Mouse (Mus musculus): ENCODE measurements around the gene Gm17018. TPM values are rescaled to one million over a fixed set of nuclear protein-coding genes. Genes with fewer than 3 reads are reported as not detected.

Gene Gm17018
- polyA plus RNA-seq, 1 experiment from 2014 or later: 51.4 TPM

GRCm38 (mm10) chr19:45578976-45579375 lies 18.6 kb downstream of the Gm17018 start:
- H3K4me2 ChIP-seq (replicated peaks; ENCODE audit: low read depth, low read length): no peak overlapping the region
- ATAC-seq (ENCODE audit: low FRiP score, low TSS enrichment): no peak
- H3K4me3 ChIP-seq (ENCODE audit: low read length): no peak overlapping the region
- H3K36me3 ChIP-seq (ENCODE audit: control insufficient read depth, insufficient read depth, low read length): peaks cover 28% of the 10 kb centered on the region
- no peak overlapping the region for H3K9ac ChIP-seq (ENCODE audit: low read depth, low read length)
- peaks cover 24% of the 10 kb centered on the region for H3K4me1 ChIP-seq (ENCODE audit: control insufficient read depth, insufficient read depth, low read length)
- H3K27ac ChIP-seq (ENCODE audit: low read depth, low read length): no peak overlapping the region
- 0 out of 2 replicates have a peak, but pooled peaks cover 2% of the 10 kb centered on the region for H3K9me3 ChIP-seq (ENCODE audit: control insufficient read depth, low read length)
- WGBS: 87% methylated on average over 12 of the region's 12 CpGs
- H3K27me3 ChIP-seq (ENCODE audit: control insufficient read depth, insufficient read depth, low read length): no peaks in the 10 kb centered on the region

- H3K9me3 ChIP-seq (ENCODE audit: control insufficient read depth, low read length): 0 out of 2 replicates have a peak, but pooled peaks cover 2% of the 10 kb centered on the region
- H3K27ac ChIP-seq (ENCODE audit: low read depth, low read length): no peak overlapping the region
- peaks cover 28% of the 10 kb centered on the region for H3K36me3 ChIP-seq (ENCODE audit: control insufficient read depth, insufficient read depth, low read length)
- no peak overlapping the region for H3K4me2 ChIP-seq (replicated peaks; ENCODE audit: low read depth, low read length)
- H3K4me3 ChIP-seq (ENCODE audit: low read length): no peak overlapping the region
- H3K4me1 ChIP-seq (ENCODE audit: control insufficient read depth, insufficient read depth, low read length): peaks cover 24% of the 10 kb centered on the region
- H3K27me3 ChIP-seq (ENCODE audit: control insufficient read depth, insufficient read depth, low read length): no peaks in the 10 kb centered on the region
- ATAC-seq (ENCODE audit: low FRiP score, low TSS enrichment): no peak
- H3K9ac ChIP-seq (ENCODE audit: low read depth, low read length): no peak overlapping the region
- 87% methylated on average over 7 of the region's 7 CpGs for WGBS
Measured at GRCm38 (mm10) chr19:45579416-45579815, 19.0 kb downstream of the Gm17018 start.

- Histone ChIP-seq H3K36me3 (ENCODE audit: control insufficient read depth, insufficient read depth, low read length) (peaks cover 28% of the 10 kb centered on the region), H3K4me1 (ENCODE audit: control insufficient read depth, insufficient read depth, low read length) (peaks cover 18% of the 10 kb centered on the region), H3K9ac (ENCODE audit: low read depth, low read length) (no peak overlapping the region), H3K4me3 (ENCODE audit: low read length) (no peak overlapping the region), H3K27me3 (ENCODE audit: control insufficient read depth, insufficient read depth, low read length) (no peaks in the 10 kb centered on the region), H3K4me2 (replicated peaks; ENCODE audit: low read depth, low read length) (no peak overlapping the region), H3K27ac (ENCODE audit: low read depth, low read length) (no peak overlapping the region), H3K9me3 (ENCODE audit: control insufficient read depth, low read length) (0 out of 2 replicates have a peak, but pooled peaks cover 2% of the 10 kb centered on the region)
- no peak for ATAC-seq (ENCODE audit: low FRiP score, low TSS enrichment)
- 77% methylated on average over 12 of the region's 12 CpGs for WGBS
Measured at GRCm38 (mm10) chr19:45580235-45580634, 19.8 kb downstream of the Gm17018 start.

GRCm38 (mm10) chr19:45581257-45581656 lies 20.8 kb downstream of the Gm17018 start:
- H3K4me2 ChIP-seq (replicated peaks; ENCODE audit: low read depth, low read length): no peak overlapping the region
- no peak overlapping the region for H3K9ac ChIP-seq (ENCODE audit: low read depth, low read length)
- 0 out of 2 replicates have a peak, but pooled peaks cover 2% of the 10 kb centered on the region for H3K9me3 ChIP-seq (ENCODE audit: control insufficient read depth, low read length)
- no peaks in the 10 kb centered on the region for H3K27me3 ChIP-seq (ENCODE audit: control insufficient read depth, insufficient read depth, low read length)
- H3K4me3 ChIP-seq (ENCODE audit: low read length): no peak overlapping the region
- peaks cover 28% of the 10 kb centered on the region for H3K36me3 ChIP-seq (ENCODE audit: control insufficient read depth, insufficient read depth, low read length)
- WGBS: 64% methylated on average over 3 of the region's 3 CpGs
- H3K27ac ChIP-seq (ENCODE audit: low read depth, low read length): no peak overlapping the region
- peaks cover 8% of the 10 kb centered on the region for H3K4me1 ChIP-seq (ENCODE audit: control insufficient read depth, insufficient read depth, low read length)
- ATAC-seq (ENCODE audit: low FRiP score, low TSS enrichment): no peak; the same call in 1 of the 2 replicates

GRCm38 (mm10) chr19:45582161-45582560 lies 21.7 kb downstream of the Gm17018 start:
- 39% methylated on average over 8 of the region's 8 CpGs for WGBS
- Histone ChIP-seq H3K36me3 (ENCODE audit: control insufficient read depth, insufficient read depth, low read length) (peaks cover 23% of the 10 kb centered on the region), H3K4me1 (ENCODE audit: control insufficient read depth, insufficient read depth, low read length) (peaks cover 6% of the 10 kb centered on the region; the same call in 1 of the 2 replicates), H3K4me2 (replicated peaks; ENCODE audit: low read depth, low read length) (no peak overlapping the region), H3K9ac (ENCODE audit: low read depth, low read length) (no peak overlapping the region; the same call in 1 of the 2 replicates), H3K27me3 (ENCODE audit: control insufficient read depth, insufficient read depth, low read length) (no peaks in the 10 kb centered on the region), H3K4me3 (ENCODE audit: low read length) (no peak overlapping the region), H3K9me3 (ENCODE audit: control insufficient read depth, low read length) (0 out of 2 replicates have a peak, but pooled peaks cover 2% of the 10 kb centered on the region), H3K27ac (ENCODE audit: low read depth, low read length) (no peak overlapping the region)
- no peak for ATAC-seq (ENCODE audit: low FRiP score, low TSS enrichment)

- Histone ChIP-seq H3K9me3 (ENCODE audit: control insufficient read depth, low read length) (0 out of 2 replicates have a peak, but pooled peaks cover 2% of the 10 kb centered on the region), H3K4me1 (ENCODE audit: control insufficient read depth, insufficient read depth, low read length) (peaks cover 6% of the 10 kb centered on the region; the same call in 1 of the 2 replicates), H3K27ac (ENCODE audit: low read depth, low read length) (no peak overlapping the region), H3K4me3 (ENCODE audit: low read length) (no peak overlapping the region), H3K4me2 (replicated peaks; ENCODE audit: low read depth, low read length) (no peak overlapping the region), H3K27me3 (ENCODE audit: control insufficient read depth, insufficient read depth, low read length) (no peaks in the 10 kb centered on the region), H3K36me3 (ENCODE audit: control insufficient read depth, insufficient read depth, low read length) (peaks cover 13% of the 10 kb centered on the region), H3K9ac (ENCODE audit: low read depth, low read length) (no peak overlapping the region)
- no peak for ATAC-seq (ENCODE audit: low FRiP score, low TSS enrichment)
- 80% methylated on average over 6 of the region's 6 CpGs for WGBS
Measured at GRCm38 (mm10) chr19:45583136-45583535, 22.7 kb downstream of the Gm17018 start.

- Histone ChIP-seq H3K9ac (ENCODE audit: low read depth, low read length) (no peak overlapping the region), H3K9me3 (ENCODE audit: control insufficient read depth, low read length) (0 out of 2 replicates have a peak, but pooled peaks cover 2% of the 10 kb centered on the region), H3K4me3 (ENCODE audit: low read length) (no peak overlapping the region), H3K36me3 (ENCODE audit: control insufficient read depth, insufficient read depth, low read length) (no peaks in the 10 kb centered on the region), H3K27me3 (ENCODE audit: control insufficient read depth, insufficient read depth, low read length) (no peaks in the 10 kb centered on the region), H3K4me2 (replicated peaks; ENCODE audit: low read depth, low read length) (no peak overlapping the region), H3K27ac (ENCODE audit: low read depth, low read length) (no peak overlapping the region), H3K4me1 (ENCODE audit: control insufficient read depth, insufficient read depth, low read length) (peaks cover 6% of the 10 kb centered on the region; the same call in 1 of the 2 replicates)
- WGBS: 65% methylated on average over 9 of the region's 9 CpGs
- no peak for ATAC-seq (ENCODE audit: low FRiP score, low TSS enrichment)
Measured at GRCm38 (mm10) chr19:45584856-45585620, 24.6 kb downstream of the Gm17018 start.

- no peaks in the 10 kb centered on the region for H3K9me3 ChIP-seq (ENCODE audit: control insufficient read depth, low read length)
- peaks cover 6% of the 10 kb centered on the region; the same call in 1 of the 2 replicates for H3K4me1 ChIP-seq (ENCODE audit: control insufficient read depth, insufficient read depth, low read length)
- H3K36me3 ChIP-seq (ENCODE audit: control insufficient read depth, insufficient read depth, low read length): no peaks in the 10 kb centered on the region
- H3K27ac ChIP-seq (ENCODE audit: low read depth, low read length): no peak overlapping the region
- WGBS: 57% methylated on average over 3 of the region's 3 CpGs
- no peak overlapping the region for H3K4me2 ChIP-seq (replicated peaks; ENCODE audit: low read depth, low read length)
- no peak for ATAC-seq (ENCODE audit: low FRiP score, low TSS enrichment)
- no peak overlapping the region for H3K9ac ChIP-seq (ENCODE audit: low read depth, low read length)
- H3K27me3 ChIP-seq (ENCODE audit: control insufficient read depth, insufficient read depth, low read length): no peaks in the 10 kb centered on the region
- H3K4me3 ChIP-seq (ENCODE audit: low read length): no peak overlapping the region
Measured at GRCm38 (mm10) chr19:45586850-45587249, 26.4 kb downstream of the Gm17018 start.
